Comparison of ENCODE assay signal across 11 mouse cellular contexts in the genomic region with DNA sequence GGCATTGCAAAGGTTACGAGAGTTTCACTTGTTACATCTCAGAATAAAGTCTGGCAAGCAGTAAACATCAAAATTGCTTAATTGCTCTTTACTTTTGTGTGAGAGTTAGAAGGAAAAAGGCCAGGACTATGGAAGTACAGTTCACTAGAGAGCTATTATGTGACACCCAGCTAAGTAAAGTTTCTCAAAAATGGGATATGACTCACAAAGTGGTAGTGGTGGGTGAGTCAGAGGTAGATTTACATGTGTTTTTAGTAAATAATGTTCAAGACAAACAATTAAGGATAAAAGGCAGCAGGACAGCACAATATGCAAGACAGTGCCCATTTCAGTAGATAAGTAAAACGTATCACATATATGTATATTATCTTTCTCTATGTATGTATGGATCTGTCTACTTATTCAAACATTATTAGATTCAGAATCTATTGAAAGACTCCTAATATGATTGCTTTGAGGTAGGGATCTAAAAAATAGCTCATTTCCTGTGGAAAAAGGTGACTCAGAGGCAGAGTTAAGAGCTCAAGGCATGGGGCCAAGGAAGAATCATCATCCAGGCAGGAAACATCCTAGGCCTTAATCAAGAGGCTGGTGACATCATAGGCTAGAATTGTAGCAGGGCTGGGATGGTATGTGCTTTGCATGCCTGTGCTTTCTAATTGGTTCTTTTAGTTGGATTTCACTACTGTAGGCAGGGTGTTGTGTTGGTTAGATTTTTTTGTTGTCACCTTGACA.
DNase-seq lines count a peak whose midpoint lies in the region; ATAC-seq and TF ChIP-seq lines count a peak whose summit lies in the region.
"Had no signal": no experiment of that assay in that cellular context is flagged by ENCODE, and none has a peak within 500 bp of the region (broad histone marks: within the 10 kb centered on the region; RNA-seq: fewer than 3 reads in every experiment).

No protein-coding gene starts in this region.

- in situ Hi-C loops in Patski (cut with MboI; ENCODE audit: low pct_unique_long_range_greater_than_20kb): loop anchor here (10.0 to 25.0 kb wide), 2 partner anchors 1419 to 1556 kb away; no protein-coding TSS in a partner anchor

- CTCF ChIA-PET in Patski (lab: Charles Lee): interaction anchor here (1.0 to 1.5 kb wide), 3 partner anchors 9 to 60 kb away, joined by 3 to 10 read pairs (median 4); no protein-coding TSS in a partner anchor

- peak; percentile 24 for DNase-seq in kidney, adult 2 months
- no peak for DNase-seq in kidney, adult 11 months
- peak; percentile 97 for DNase-seq in 3T3-L1 (ENCODE audit: low read depth, low spot score)
- peak; percentile 74 for DNase-seq in Patski (ENCODE audit: low read depth, low spot score)
- DNase-seq in spleen, postnatal 10 days (ENCODE audit: low spot score in 2 of 2): no peak
- no peak for DNase-seq in gastrocnemius, postnatal 14 days

- POLR2A ChIA-PET in Patski (lab: Charles Lee): no interaction called here

- peak; percentile 99 for ATAC-seq in Patski
- ATAC-seq in heart, embryonic 16.5 days (replicated peaks; ENCODE audit: extremely low read depth, insufficient read depth, low FRiP score): peak; percentile 90
- ATAC-seq in midbrain, embryonic 16.5 days: no peak
- ATAC-seq: inflammation-experienced regulatory T-cells, adult 6 months; midbrain, embryonic 13.5 days had no signal

- H3K4me2 ChIP-seq in heart, embryonic 16.5 days (ENCODE audit: low read depth, low read length): no peak overlapping the region
- no peak overlapping the region for H3K4me2 ChIP-seq in midbrain, embryonic 16.5 days (ENCODE audit: low read length)
- H3K4me2 ChIP-seq: liver, embryonic 11.5 days; midbrain, embryonic 13.5 days had no signal

- H3K9ac ChIP-seq in heart, embryonic 16.5 days (ENCODE audit: low read length): no peak overlapping the region
- no peak overlapping the region for H3K9ac ChIP-seq in midbrain, embryonic 16.5 days (ENCODE audit: low read depth, low read length)
- H3K9ac ChIP-seq: midbrain, embryonic 13.5 days had no signal

- TF ChIP-seq POLR2A in kidney, adult 2 months (IDR thresholded peaks at IDR 0.05; ENCODE audit: low read depth, low read length): no peak

- no peaks in the 10 kb centered on the region for H3K36me3 ChIP-seq in kidney, adult 2 months (ENCODE audit: control insufficient read depth, insufficient read depth, low read length)
- no peaks in the 10 kb centered on the region for H3K36me3 ChIP-seq in heart, embryonic 16.5 days (ENCODE audit: control insufficient read depth, insufficient read depth)
- no peaks in the 10 kb centered on the region for H3K36me3 ChIP-seq in midbrain, embryonic 16.5 days (ENCODE audit: control insufficient read depth, insufficient read depth, low read length)
- H3K36me3 ChIP-seq: midbrain, embryonic 13.5 days had no signal

- no peak overlapping the region for H3K27ac ChIP-seq in kidney, adult 2 months (ENCODE audit: insufficient read depth, low read depth, low read length)
- peak overlapping the region; percentile 20; the same call in 1 of the 2 replicates for H3K27ac ChIP-seq in heart, embryonic 16.5 days (ENCODE audit: low read length)
- no peak overlapping the region for H3K27ac ChIP-seq in midbrain, embryonic 16.5 days (ENCODE audit: low read length)
- H3K27ac ChIP-seq: midbrain, embryonic 13.5 days had no signal

- intact Hi-C loops in gastrocnemius, postnatal 14 days (cut with DNase I; ENCODE audit: low total_unique reads): no loop called here

- H3K4me3 ChIP-seq in kidney, adult 2 months (ENCODE audit: insufficient read depth, low read depth, low read length): no peak overlapping the region
- no peak overlapping the region for H3K4me3 ChIP-seq in heart, embryonic 16.5 days (ENCODE audit: low read length)
- no peak overlapping the region for H3K4me3 ChIP-seq in midbrain, embryonic 16.5 days (ENCODE audit: low read depth, low read length)
- H3K4me3 ChIP-seq: midbrain, embryonic 13.5 days had no signal

- no peak for TF ChIP-seq CTCF in kidney, adult 2 months (conservative IDR thresholded peaks at IDR 0.05; ENCODE audit: insufficient read depth, insufficient read length, low read depth, low read length)
- no peak for TF ChIP-seq CTCF in Patski (IDR thresholded peaks at IDR 0.05)

- no peaks in the 10 kb centered on the region for H3K9me3 ChIP-seq in heart, embryonic 16.5 days (replicated peaks; ENCODE audit: control insufficient read depth, low read length)
- H3K9me3 ChIP-seq in midbrain, embryonic 16.5 days (replicated peaks; ENCODE audit: control insufficient read depth, low read length, poor library complexity, severe bottlenecking): no peaks in the 10 kb centered on the region
- H3K9me3 ChIP-seq: midbrain, embryonic 13.5 days had no signal

- no peaks in the 10 kb centered on the region for H3K27me3 ChIP-seq in kidney, adult 2 months (replicated peaks; ENCODE audit: control insufficient read depth, insufficient read depth, low read length)
- H3K27me3 ChIP-seq in Patski: no peaks in the 10 kb centered on the region
- H3K27me3 ChIP-seq in heart, embryonic 16.5 days (ENCODE audit: control insufficient read depth, insufficient read depth, low read length): no peaks in the 10 kb centered on the region
- H3K27me3 ChIP-seq in midbrain, embryonic 16.5 days (ENCODE audit: control insufficient read depth, insufficient read depth, low read depth, low read length): no peaks in the 10 kb centered on the region
- H3K27me3 ChIP-seq: midbrain, embryonic 13.5 days had no signal

- WGBS in kidney, adult 2 months: 84% methylated on average over 2 of the region's 2 CpGs
- WGBS in heart, embryonic 16.5 days: 72% methylated on average over 2 of the region's 2 CpGs
- 90% methylated on average over 2 of the region's 2 CpGs for WGBS in midbrain, embryonic 16.5 days

- H3K4me1 ChIP-seq in kidney, adult 2 months (ENCODE audit: control insufficient read depth, insufficient read depth, low read length): no peaks in the 10 kb centered on the region
- H3K4me1 ChIP-seq in heart, embryonic 16.5 days (ENCODE audit: control insufficient read depth, insufficient read depth, low read length): peaks cover 5% of the 10 kb centered on the region
- no peaks in the 10 kb centered on the region for H3K4me1 ChIP-seq in midbrain, embryonic 16.5 days (ENCODE audit: control insufficient read depth, insufficient read depth, low read length)
- H3K4me1 ChIP-seq: midbrain, embryonic 13.5 days had no signal

Comparison
In these comparisons a context has a peak if more than half of its experiments do, and no peak if none do; other contexts are left out.
1. DNase-seq: peak in kidney, adult 2 months (single experiment), 3T3-L1 (single experiment) and Patski (single experiment); none in kidney, adult 11 months (single experiment), spleen, postnatal 10 days (0 of 2) and gastrocnemius, postnatal 14 days (single experiment).